9 mouse cellular contexts compared by ENCODE assay signal in genomic region chr3:121306641-121307040, GRCm38 (mm10). TPM values are rescaled to one million over a fixed set of nuclear protein-coding genes. Genes with fewer than 3 reads are reported as not detected.
DNase-seq lines count a peak whose midpoint lies in the region; ATAC-seq lines count a peak whose summit lies in the region.
"Had no signal": no experiment of that assay in that cellular context is flagged by ENCODE, and none has a peak within 500 bp of the region (broad histone marks: within the 10 kb centered on the region; RNA-seq: fewer than 3 reads in every experiment).

No protein-coding gene starts in this region.

- WGBS in hindbrain, embryonic 11.5 days, result 90% methylated on average over 7 of the region's 7 CpGs
- 93% methylated on average over 7 of the region's 7 CpGs for WGBS in hindbrain, embryonic 10.5 days

- no peak overlapping the region for H3K9ac ChIP-seq in hindbrain, embryonic 11.5 days (ENCODE audit: low read depth, low read length)

- no peaks in the 10 kb centered on the region for H3K36me3 ChIP-seq in hindbrain, embryonic 11.5 days (ENCODE audit: control insufficient read depth, insufficient read depth, low read length)
- peaks cover 16% of the 10 kb centered on the region for H3K36me3 ChIP-seq in hindbrain, embryonic 10.5 days

- H3K4me2 ChIP-seq in hindbrain, embryonic 11.5 days (replicated peaks; ENCODE audit: low read depth, low read length), result no peak overlapping the region

- H3K27me3 ChIP-seq in hindbrain, embryonic 11.5 days (ENCODE audit: control insufficient read depth, insufficient read depth, low read length), result no peaks in the 10 kb centered on the region
- H3K27me3 ChIP-seq in hindbrain, embryonic 10.5 days (ENCODE audit: insufficient read depth, poor library complexity, severe bottlenecking), result no peaks in the 10 kb centered on the region

- peak; percentile 18 for DNase-seq in hindbrain, embryonic 11.5 days (ENCODE audit: low spot score)
- no peak for DNase-seq in hindbrain, embryonic 10.5 days (ENCODE audit: low spot score)
- DNase-seq in thymus, postnatal 14 days, result peak; percentile 44
- no peak for DNase-seq in thymus, adult 18-20 months
- DNase-seq in induced T-regulatory cell, adult 2 months (ENCODE audit: low read depth), result peak; percentile 36
- DNase-seq in right cerebral cortex, postnatal 14 days, result no peak
- no peak for DNase-seq in ovary, adult 18-20 months (ENCODE audit: low spot score)
- DNase-seq in layer of hippocampus, postnatal 36 days, result no peak

- no peak overlapping the region for H3K27ac ChIP-seq in hindbrain, embryonic 11.5 days (ENCODE audit: low read depth, low read length)
- no peak overlapping the region for H3K27ac ChIP-seq in hindbrain, embryonic 10.5 days

- H3K4me1 ChIP-seq in hindbrain, embryonic 11.5 days (replicated peaks; ENCODE audit: control insufficient read depth, insufficient read depth, low read length), result no peaks in the 10 kb centered on the region
- H3K4me1 ChIP-seq in hindbrain, embryonic 10.5 days (replicated peaks), result no peaks in the 10 kb centered on the region

- no peaks in the 10 kb centered on the region for H3K9me3 ChIP-seq in hindbrain, embryonic 11.5 days (ENCODE audit: control insufficient read depth, low read length)
- no peaks in the 10 kb centered on the region for H3K9me3 ChIP-seq in hindbrain, embryonic 10.5 days

- H3K4me3 ChIP-seq in hindbrain, embryonic 11.5 days (ENCODE audit: low read depth, low read length), result no peak overlapping the region
- no peak overlapping the region for H3K4me3 ChIP-seq in hindbrain, embryonic 10.5 days
- H3K4me3 ChIP-seq: erythroblast, embryonic 14.5 days had no signal

- ATAC-seq in hindbrain, embryonic 11.5 days (ENCODE audit: low FRiP score), result no peak

RNA-seq across cellular contexts. Expression of gene Alg14, which starts 15.1 kb away (rescaled TPM):
- 39.0 and 41.8 TPM in 2 replicates for polyA plus RNA-seq in hindbrain, embryonic 11.5 days (2014; fragmentation: Nextera tagmentation; extraction: Ambion mirVana)
- polyA plus RNA-seq in hindbrain, embryonic 10.5 days (2016; fragmentation: Nextera tagmentation; extraction: Ambion mirVana), result 35.5 and 41.5 TPM in 2 replicates
- total RNA-seq in layer of hippocampus, postnatal 36 days (2021), result 10 to 100 TPM; 12.2 to 12.7 TPM

RNA-seq across cellular contexts. Expression of gene Tmem56, which starts 23.7 kb away (rescaled TPM):
- 0.65 and 1.0 TPM in 2 replicates for polyA plus RNA-seq in hindbrain, embryonic 11.5 days (2014; fragmentation: Nextera tagmentation; extraction: Ambion mirVana)
- polyA plus RNA-seq in hindbrain, embryonic 10.5 days (2016; fragmentation: Nextera tagmentation; extraction: Ambion mirVana), result 0.84 and 1.1 TPM in 2 replicates
- 10 to 100 TPM; 30.1 to 35.7 TPM for total RNA-seq in layer of hippocampus, postnatal 36 days (2021)

Comparison
In these comparisons a context has a peak if more than half of its experiments do, and no peak if none do; other contexts are left out.
1. DNase-seq: peak in hindbrain, embryonic 11.5 days (single experiment), thymus, postnatal 14 days (single experiment) and induced T-regulatory cell, adult 2 months (single experiment); none in hindbrain, embryonic 10.5 days (single experiment), thymus, adult 18-20 months (0 of 2), right cerebral cortex, postnatal 14 days (single experiment), ovary, adult 18-20 months (single experiment) and layer of hippocampus, postnatal 36 days (0 of 2).